Mouse (Mus musculus): Measurements from ENCODE around the gene Psmd13.

DNA sequence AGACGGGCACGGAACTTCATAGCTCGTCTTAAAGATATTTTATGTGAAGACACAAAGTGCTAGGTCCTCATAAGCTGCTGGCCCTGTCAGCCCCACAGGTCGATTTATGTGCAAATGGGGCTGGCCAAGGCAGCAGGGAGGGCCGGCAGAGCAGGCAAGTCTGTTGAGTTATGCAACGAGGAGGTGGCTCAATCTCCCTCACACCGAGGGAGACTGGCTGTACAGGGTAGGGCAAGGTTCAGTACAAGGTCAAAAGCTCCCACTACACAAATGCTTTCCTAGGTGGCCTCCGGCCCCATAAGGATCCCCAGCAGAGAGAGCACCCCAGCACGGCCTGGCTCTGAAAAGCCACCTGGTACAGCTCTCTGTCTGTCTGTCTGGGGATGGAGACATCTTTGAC lies 28.4 kb upstream of the Psmd13 start:
- TF ChIP-seq TAL1 (IDR thresholded peaks at IDR 0.05; ENCODE audit: low read length) (no peak), GATA1 (IDR thresholded peaks at IDR 0.05; ENCODE audit: low read length) (no peak)
